Mouse (Mus musculus) small intestine, adult 2 months (tissue): ENCODE measurements around the gene Oxct2a.

Experiments used
- CTCF ChIP-seq: fragments of 200-500 bp; IDR thresholded peaks from 2 replicates; pipeline ENCODE4 v1.5.1; 2012; ENCODE audit warnings: low read depth, mild to moderate bottlenecking, control low read depth, inconsistent platforms, low read length, moderate library complexity, mixed read lengths; ENCODE audit not compliant: insufficient replicate concordance, insufficient read length; ENCODE audit errors: extremely low read depth
- POLR2A ChIP-seq: fragments of 200-500 bp; IDR thresholded peaks from 2 replicates; pipeline ENCODE4 v1.6.1; 2012; ENCODE audit warnings: low read depth, mild to moderate bottlenecking, control low read depth, inconsistent platforms, low read length, moderate library complexity

- TF ChIP-seq CTCF: no peak
- no peak for TF ChIP-seq POLR2A
Measured at GRCm38 (mm10) chr4:123284731-123285624, 38.5 kb downstream of the Oxct2a start.
